In genomic region chr15:88373923-88374322, GRCm38 (mm10) we compare ENCODE assay signal across 19 mouse cellular contexts.
"Had no signal": no experiment of that assay in that cellular context is flagged by ENCODE, and none has a peak within 500 bp of the region (broad histone marks: within the 10 kb centered on the region; RNA-seq: fewer than 3 reads in every experiment).

No protein-coding gene starts in this region.

- H3K4me3 ChIP-seq: liver, embryonic 15.5 days; lung, embryonic 15.5 days; megakaryocyte, embryonic 14.5 days; midbrain, embryonic 12.5 days; neural tube, embryonic 12.5 days; stomach, embryonic 15.5 days had no signal

- H3K9me3 ChIP-seq: liver, embryonic 15.5 days; lung, embryonic 15.5 days; midbrain, embryonic 12.5 days; neural tube, embryonic 12.5 days; stomach, embryonic 15.5 days had no signal

- H3K4me1 ChIP-seq: liver, embryonic 15.5 days; lung, embryonic 15.5 days; megakaryocyte, embryonic 14.5 days; neural tube, embryonic 12.5 days; stomach, embryonic 15.5 days had no signal

- ATAC-seq: liver, postnatal 0 days; lung, postnatal 0 days; midbrain, embryonic 16.5 days had no signal

- H3K9ac ChIP-seq: liver, embryonic 15.5 days; liver, postnatal 0 days; lung, embryonic 15.5 days; midbrain, embryonic 12.5 days; neural tube, embryonic 12.5 days; stomach, embryonic 15.5 days had no signal

- H3K27ac ChIP-seq: liver, embryonic 15.5 days; lung, embryonic 15.5 days; macrophage; midbrain, embryonic 12.5 days; neural tube, embryonic 12.5 days; stomach, embryonic 15.5 days; stomach, postnatal 0 days had no signal

- DNase-seq: liver, postnatal 0 days; lung, adult 2 months; lung, postnatal 14 days; lung, postnatal 36 days; midbrain, embryonic 14.5 days; right cerebral cortex, postnatal 14 days; thymus, adult 2 months; thymus, postnatal 25 days; thymus, postnatal 4 days had no signal

- H3K27me3 ChIP-seq: liver, embryonic 15.5 days; lung, embryonic 15.5 days; megakaryocyte, embryonic 14.5 days; midbrain, embryonic 12.5 days; neural tube, embryonic 12.5 days; stomach, embryonic 15.5 days had no signal

- H3K4me2 ChIP-seq: liver, embryonic 15.5 days; lung, embryonic 15.5 days; midbrain, embryonic 12.5 days; neural tube, embryonic 12.5 days; stomach, embryonic 15.5 days had no signal

- H3K36me3 ChIP-seq: liver, embryonic 15.5 days; lung, embryonic 15.5 days; midbrain, embryonic 12.5 days; neural tube, embryonic 12.5 days; stomach, embryonic 15.5 days had no signal
